Mouse (Mus musculus) ES-E14 (cell line): ENCODE results near the gene Hist2h2be.
"Not testable (repeated sequence)": the region's sequence is repeated elsewhere in the genome, so short reads cannot be mapped to it uniquely, and the experiment has no call there.

Experiments used
- HCFC1 ChIP-seq: IDR thresholded peaks from 2 replicates; pipeline ENCODE4 v1.6.1; 2012; ENCODE audit warnings: low read length, inconsistent platforms, borderline replicate concordance; ENCODE audit not compliant: insufficient read depth
- ZNF384 ChIP-seq: IDR thresholded peaks from 2 replicates; pipeline ENCODE4 v1.6.1; 2012; ENCODE audit warnings: low read depth, low read length, inconsistent platforms

DNA sequence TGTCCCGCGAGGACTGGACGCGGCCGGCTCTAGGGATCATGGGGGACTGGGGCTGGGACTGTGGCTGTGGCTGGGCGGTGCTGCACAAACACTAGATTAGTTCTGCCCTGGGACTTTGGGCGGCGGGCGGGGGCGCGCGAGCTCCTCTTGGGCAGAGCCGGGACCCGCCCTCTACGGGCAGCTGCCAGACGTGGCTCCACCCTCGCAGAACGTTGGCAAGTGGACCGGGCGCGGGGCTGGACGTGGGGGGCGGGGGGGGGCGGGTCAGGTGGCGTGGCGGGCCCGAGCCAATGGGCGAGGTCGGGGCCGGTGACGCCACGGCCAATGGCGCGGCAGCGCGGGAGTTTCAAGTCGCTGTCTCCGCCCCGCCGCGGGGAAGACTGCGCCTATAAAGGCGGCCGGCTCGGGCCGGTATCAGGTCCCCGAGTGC, 25.5 kb downstream of the Hist2h2be start, which contains the start of gene Hist2h3c1:
- TF ChIP-seq ZNF384, HCFC1: not testable (repeated sequence)
